Mouse (Mus musculus) kidney, adult 2 months (tissue): ENCODE results near the gene Nol4l.

Experiments used
- CTCF ChIP-seq: fragments of 200-500 bp; conservative IDR thresholded peaks from 2 replicates; pipeline ENCODE4 v1.5.1; 2011; ENCODE audit warnings: low read depth, mild to moderate bottlenecking, control low read depth, low read length, moderate library complexity, mixed read lengths; ENCODE audit not compliant: insufficient read depth, insufficient read length
- POLR2A ChIP-seq: fragments of 200-500 bp; IDR thresholded peaks from one replicate; pipeline ENCODE4 v1.6.1; 2011; ENCODE audit warnings: low read depth, low read length, control low read depth

DNA sequence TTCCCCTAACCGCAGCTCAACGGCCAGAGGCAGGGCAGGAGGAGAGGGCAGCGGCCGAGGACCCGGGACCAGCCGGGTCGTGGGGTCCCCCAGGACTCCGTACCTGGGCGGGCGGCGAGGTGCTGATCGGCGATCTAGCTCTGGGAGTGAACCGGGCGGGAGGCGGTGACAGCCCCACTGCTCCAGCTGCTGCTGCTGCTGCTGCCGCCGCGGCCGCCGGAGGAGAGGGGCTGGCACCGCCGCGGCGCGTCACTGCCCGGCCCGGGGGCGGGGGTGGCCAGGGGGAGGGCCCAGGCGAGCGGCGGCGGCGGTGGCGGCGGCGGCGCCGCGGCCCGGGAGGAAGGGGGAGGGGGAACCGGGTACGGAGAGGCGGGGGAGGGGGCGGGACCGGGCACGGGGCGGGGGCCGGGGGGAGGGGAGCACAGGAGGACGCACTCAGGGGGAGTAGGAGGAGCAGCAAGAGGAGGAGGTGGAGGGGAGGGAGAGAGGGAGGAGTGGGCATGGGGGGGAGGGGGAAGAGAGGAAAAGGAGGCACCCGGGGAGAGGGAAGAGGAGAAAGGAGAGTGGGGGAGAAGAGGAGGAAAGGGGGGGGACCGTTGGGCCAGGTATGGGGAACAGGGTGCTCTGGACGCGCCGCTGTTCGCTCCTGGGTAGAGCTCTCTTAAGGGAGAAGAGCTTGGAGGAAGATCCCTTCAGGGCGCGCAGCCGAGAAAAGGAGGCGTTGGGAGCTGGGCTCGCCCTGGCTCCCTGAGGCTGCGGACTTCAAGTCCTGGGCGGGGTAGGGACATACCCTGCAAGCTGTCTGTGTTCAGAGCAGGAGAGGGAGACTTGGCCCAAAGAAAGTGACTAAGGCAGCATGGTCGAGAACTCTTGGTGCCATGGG lies 85.3 kb downstream of the Nol4l start:
- TF ChIP-seq CTCF = no peak
- no peak for TF ChIP-seq POLR2A
